Mouse (Mus musculus): ENCODE measurements around the gene Epx. TPM values are rescaled to one million over a fixed set of nuclear protein-coding genes. Genes with fewer than 3 reads are reported as not detected.

Gene Epx
- polyA plus RNA-seq, 1 experiment from 2014 or later: 0.07 TPM

DNA sequence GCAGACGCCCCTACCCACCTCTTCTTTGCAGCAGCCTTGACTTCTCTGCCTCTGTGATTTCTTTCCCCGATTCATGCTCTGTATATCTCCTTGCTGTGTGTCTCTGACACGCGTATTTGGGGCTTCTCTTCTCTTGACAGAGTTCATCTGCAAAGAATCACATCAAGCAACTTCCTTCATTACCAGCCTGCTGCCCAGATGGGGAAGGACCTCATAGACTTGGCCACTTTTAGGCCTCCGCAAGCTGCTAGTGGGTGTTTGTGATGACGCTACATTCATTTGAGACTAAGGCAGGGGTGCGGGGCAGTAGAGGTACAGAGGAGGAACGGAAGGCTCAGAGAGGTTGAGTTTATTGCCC is 21.8 kb downstream of the Epx start:
- no peaks in the 10 kb centered on the region for H3K27me3 ChIP-seq (ENCODE audit: control insufficient read depth, insufficient read depth, low read length)
- ATAC-seq (replicated peaks; ENCODE audit: low FRiP score): no peak

DNA sequence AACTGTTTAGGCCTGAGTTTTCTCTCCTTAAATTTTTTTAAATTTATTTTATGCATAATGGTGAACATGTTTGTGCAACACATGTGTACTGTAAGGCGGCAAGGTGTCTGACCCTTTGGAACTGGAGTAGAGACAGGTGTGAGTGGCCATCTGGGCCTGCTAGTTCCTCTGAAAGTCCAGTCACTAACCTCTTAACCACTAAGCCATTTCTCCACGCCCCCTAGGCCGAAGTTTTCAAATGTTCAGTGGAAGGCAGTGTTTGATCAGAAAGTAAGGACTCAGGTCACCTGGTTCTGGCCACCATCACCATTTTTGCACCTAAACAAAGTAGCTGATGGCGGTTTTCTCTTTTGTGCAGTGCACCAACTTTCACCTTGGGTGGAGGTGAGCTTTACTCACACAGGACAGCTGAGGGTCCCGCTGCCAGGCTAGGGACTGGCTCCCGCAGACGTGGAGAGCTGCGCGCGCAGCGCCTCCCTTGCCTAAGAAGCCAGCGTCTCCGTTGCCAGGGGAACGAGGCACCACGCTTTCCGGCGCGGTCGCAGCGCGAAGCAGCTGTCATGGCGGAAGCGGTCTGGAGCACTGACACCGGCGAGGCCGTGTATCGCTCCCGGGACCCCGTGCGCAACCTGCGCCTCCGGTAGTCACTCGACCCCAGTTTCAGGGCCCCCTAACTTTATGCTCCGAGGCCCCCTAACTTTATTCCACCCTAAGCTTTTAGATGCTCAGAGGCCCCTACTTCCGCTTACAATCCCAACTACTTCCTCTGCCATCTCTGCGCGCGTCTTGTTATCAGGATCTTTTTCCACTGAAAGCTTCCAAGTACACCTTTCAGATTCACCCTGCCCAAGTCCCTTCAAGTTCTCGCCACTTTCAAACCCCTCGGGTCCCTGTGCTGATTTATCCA is 22.4 kb downstream of the Epx start, which contains the start of gene Mks1:
Gene Mks1, plus strand, starts transcription at position 526 of the 907 bp plus-strand sequence.
- ATAC-seq (replicated peaks; ENCODE audit: low FRiP score) (peak; percentile 94), DNase-seq (ENCODE audit: low spot score) (peak; percentile 96)
- H3K4me3 ChIP-seq (ENCODE audit: low read depth, low read length): peak within 1 kb of the TSS; percentile 53
- H3K4me2 ChIP-seq (ENCODE audit: low read depth, low read length, severe bottlenecking): peak within 1 kb of the TSS; percentile 66
- H3K27ac ChIP-seq (ENCODE audit: low read depth, low read length): no peak within 1 kb of the TSS
- H3K27me3 ChIP-seq (ENCODE audit: control insufficient read depth, insufficient read depth, low read length): no peaks in the 10 kb centered on the region
- no peaks in the 10 kb centered on the region for H3K9me3 ChIP-seq (ENCODE audit: control insufficient read depth, low read length)
- no peaks in the 10 kb centered on the region for H3K36me3 ChIP-seq (ENCODE audit: control insufficient read depth, insufficient read depth, low read length)
- H3K4me1 ChIP-seq (replicated peaks; ENCODE audit: control insufficient read depth, insufficient read depth, low read length): no peaks in the 10 kb centered on the region
- 4% methylated on average over 40 of the region's 40 CpGs for WGBS
- H3K9ac ChIP-seq (ENCODE audit: low read length): peak within 1 kb of the TSS; percentile 62

More for the DNA sequence above, 21.8 kb downstream of the Epx start:
- 36% methylated on average over 8 of the region's 8 CpGs for WGBS
- Histone ChIP-seq H3K9ac (ENCODE audit: low read length) (peak overlapping the region; percentile 62), H3K4me3 (ENCODE audit: low read depth, low read length) (peak overlapping the region; percentile 53), H3K4me1 (replicated peaks; ENCODE audit: control insufficient read depth, insufficient read depth, low read length) (no peaks in the 10 kb centered on the region), H3K27ac (ENCODE audit: low read depth, low read length) (no peak overlapping the region), H3K36me3 (ENCODE audit: control insufficient read depth, insufficient read depth, low read length) (no peaks in the 10 kb centered on the region), H3K4me2 (ENCODE audit: low read depth, low read length, severe bottlenecking) (peak overlapping the region; percentile 66), H3K9me3 (ENCODE audit: control insufficient read depth, low read length) (no peaks in the 10 kb centered on the region)
- DNase-seq (ENCODE audit: low spot score): no peak

DNA sequence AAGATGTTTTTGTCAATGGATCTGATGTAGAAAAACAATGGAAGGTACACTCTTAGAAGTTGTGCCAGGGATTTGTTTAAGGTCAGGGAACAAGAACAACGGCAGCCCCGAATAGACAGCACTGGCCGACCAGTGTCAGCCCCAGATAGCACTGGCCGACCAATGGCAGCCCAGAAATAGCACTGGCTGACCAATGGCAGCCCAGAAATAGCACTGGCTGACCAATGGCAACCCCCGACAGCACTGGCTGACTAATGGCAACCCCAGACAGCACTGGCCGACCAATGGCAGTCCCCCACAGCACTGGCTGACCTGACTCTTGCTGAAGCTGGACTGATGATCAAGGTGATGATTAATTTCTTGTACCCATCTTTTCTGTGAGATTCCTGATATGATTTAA is 27.5 kb downstream of the Epx start:
- H3K4me2 ChIP-seq (ENCODE audit: low read depth, low read length, severe bottlenecking): no peak overlapping the region
- ATAC-seq (replicated peaks; ENCODE audit: low FRiP score): no peak
- no peaks in the 10 kb centered on the region for H3K36me3 ChIP-seq (ENCODE audit: control insufficient read depth, insufficient read depth, low read length)
- H3K27ac ChIP-seq (ENCODE audit: low read depth, low read length): no peak overlapping the region
- no peaks in the 10 kb centered on the region for H3K27me3 ChIP-seq (ENCODE audit: control insufficient read depth, insufficient read depth, low read length)
- DNase-seq (ENCODE audit: low spot score): no peak
- 84% methylated on average over 6 of the region's 6 CpGs for WGBS
- no peaks in the 10 kb centered on the region for H3K9me3 ChIP-seq (ENCODE audit: control insufficient read depth, low read length)
- H3K4me1 ChIP-seq (replicated peaks; ENCODE audit: control insufficient read depth, insufficient read depth, low read length): no peaks in the 10 kb centered on the region
- H3K4me3 ChIP-seq (ENCODE audit: low read depth, low read length): no peak overlapping the region
- H3K9ac ChIP-seq (ENCODE audit: low read length): no peak overlapping the region

DNA sequence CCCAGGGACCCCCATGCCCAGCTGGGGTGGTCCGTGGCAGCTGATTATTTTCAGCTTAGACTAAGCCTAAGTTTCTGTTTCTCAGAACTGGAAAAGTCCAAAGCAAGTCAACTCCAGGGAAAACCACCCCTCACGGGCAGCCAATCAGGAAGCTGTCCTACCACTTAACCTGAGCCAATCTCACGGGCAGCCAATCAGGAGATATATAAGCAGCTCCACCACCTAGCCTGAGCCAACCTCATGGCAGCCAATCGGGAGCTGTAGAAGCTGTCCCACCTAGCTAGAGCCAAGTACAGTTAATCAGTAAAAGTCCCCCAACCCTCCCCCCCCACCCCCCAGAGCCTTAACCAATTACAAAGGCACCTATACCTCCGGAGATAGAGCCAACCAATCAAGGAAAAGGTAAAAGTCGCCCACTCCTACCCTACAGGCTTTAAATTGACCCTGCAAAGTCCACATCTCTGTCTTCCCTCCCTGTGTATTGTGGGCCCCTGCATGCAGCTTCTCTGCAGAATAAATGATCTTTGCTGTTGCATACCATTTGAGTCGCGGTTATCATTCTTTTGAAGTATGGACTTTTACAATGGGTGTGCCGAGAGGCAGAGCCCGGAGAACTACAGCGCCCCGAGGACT is 28.3 kb downstream of the Epx start:
- no peaks in the 10 kb centered on the region for H3K27me3 ChIP-seq (ENCODE audit: control insufficient read depth, insufficient read depth, low read length)
- no peaks in the 10 kb centered on the region for H3K36me3 ChIP-seq (ENCODE audit: control insufficient read depth, insufficient read depth, low read length)
- no peak overlapping the region for H3K4me2 ChIP-seq (ENCODE audit: low read depth, low read length, severe bottlenecking)
- ATAC-seq (replicated peaks; ENCODE audit: low FRiP score) (no peak), DNase-seq (ENCODE audit: low spot score) (no peak)
- H3K9me3 ChIP-seq (ENCODE audit: control insufficient read depth, low read length): no peaks in the 10 kb centered on the region
- no peak overlapping the region for H3K4me3 ChIP-seq (ENCODE audit: low read depth, low read length)
- H3K4me1 ChIP-seq (replicated peaks; ENCODE audit: control insufficient read depth, insufficient read depth, low read length): no peaks in the 10 kb centered on the region
- WGBS: 87% methylated on average over 12 of the region's 12 CpGs
- H3K9ac ChIP-seq (ENCODE audit: low read length): no peak overlapping the region
- no peak overlapping the region for H3K27ac ChIP-seq (ENCODE audit: low read depth, low read length)

DNA sequence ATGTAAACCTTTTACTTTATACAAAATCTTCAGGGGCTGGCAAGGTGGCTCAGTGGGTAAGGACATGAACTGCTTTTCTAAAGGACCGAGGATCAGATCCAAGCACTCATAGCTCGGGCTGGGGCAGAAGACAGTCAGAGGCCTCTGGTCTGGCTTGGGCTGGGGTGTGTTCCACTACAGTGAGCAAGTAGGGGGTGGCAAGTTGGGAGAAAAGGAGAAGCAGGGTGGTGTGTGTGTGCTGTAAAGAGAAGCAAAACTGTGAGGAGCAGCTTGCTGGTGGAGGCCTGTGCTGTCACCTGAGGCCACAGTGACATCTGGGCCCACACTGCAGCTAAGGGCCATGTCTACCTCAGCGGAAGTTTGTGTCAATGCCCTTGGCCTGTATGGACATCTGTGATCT is 33.9 kb downstream of the Epx start:
- WGBS: 85% methylated on average over 3 of the region's 3 CpGs
- DNase-seq (ENCODE audit: low spot score) (peak; percentile 41), ATAC-seq (replicated peaks; ENCODE audit: low FRiP score) (no peak)
- H3K4me3 ChIP-seq (ENCODE audit: low read depth, low read length): no peak overlapping the region
- no peaks in the 10 kb centered on the region for H3K4me1 ChIP-seq (replicated peaks; ENCODE audit: control insufficient read depth, insufficient read depth, low read length)
- no peaks in the 10 kb centered on the region for H3K27me3 ChIP-seq (ENCODE audit: control insufficient read depth, insufficient read depth, low read length)
- no peaks in the 10 kb centered on the region for H3K36me3 ChIP-seq (ENCODE audit: control insufficient read depth, insufficient read depth, low read length)
- H3K27ac ChIP-seq (ENCODE audit: low read depth, low read length): no peak overlapping the region
- no peak overlapping the region for H3K4me2 ChIP-seq (ENCODE audit: low read depth, low read length, severe bottlenecking)
- no peak overlapping the region for H3K9ac ChIP-seq (ENCODE audit: low read length)
- H3K9me3 ChIP-seq (ENCODE audit: control insufficient read depth, low read length): no peaks in the 10 kb centered on the region

DNA sequence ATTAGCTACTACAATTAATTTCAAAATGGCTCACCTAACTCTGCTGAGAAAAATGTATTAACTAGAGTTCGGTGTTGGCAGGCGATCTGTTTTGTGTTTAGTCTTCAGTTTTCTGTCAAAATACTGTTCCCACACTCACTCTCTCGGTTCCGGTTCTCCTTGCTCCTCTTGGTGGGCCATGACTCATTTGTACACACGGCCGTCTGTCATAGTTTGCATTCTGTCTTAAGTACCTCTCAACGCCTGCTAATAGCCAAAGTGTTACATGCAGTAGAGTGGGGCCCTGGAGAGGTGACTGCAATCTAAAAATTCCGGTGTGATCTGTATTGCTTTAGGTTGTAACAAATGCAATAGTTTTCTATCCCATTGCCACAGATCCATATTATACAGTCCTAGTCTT is 34.7 kb downstream of the Epx start:
- H3K36me3 ChIP-seq (ENCODE audit: control insufficient read depth, insufficient read depth, low read length): no peaks in the 10 kb centered on the region
- no peaks in the 10 kb centered on the region for H3K27me3 ChIP-seq (ENCODE audit: control insufficient read depth, insufficient read depth, low read length)
- no peak overlapping the region for H3K9ac ChIP-seq (ENCODE audit: low read length)
- H3K27ac ChIP-seq (ENCODE audit: low read depth, low read length): no peak overlapping the region
- no peaks in the 10 kb centered on the region for H3K4me1 ChIP-seq (replicated peaks; ENCODE audit: control insufficient read depth, insufficient read depth, low read length)
- 85% methylated on average over 8 of the region's 8 CpGs for whole genome bisulfite sequencing
- H3K4me3 ChIP-seq (ENCODE audit: low read depth, low read length): no peak overlapping the region
- DNase-seq (ENCODE audit: low spot score) (no peak), ATAC-seq (replicated peaks; ENCODE audit: low FRiP score) (no peak)
- H3K9me3 ChIP-seq (ENCODE audit: control insufficient read depth, low read length): no peaks in the 10 kb centered on the region
- H3K4me2 ChIP-seq (ENCODE audit: low read depth, low read length, severe bottlenecking): no peak overlapping the region

DNA sequence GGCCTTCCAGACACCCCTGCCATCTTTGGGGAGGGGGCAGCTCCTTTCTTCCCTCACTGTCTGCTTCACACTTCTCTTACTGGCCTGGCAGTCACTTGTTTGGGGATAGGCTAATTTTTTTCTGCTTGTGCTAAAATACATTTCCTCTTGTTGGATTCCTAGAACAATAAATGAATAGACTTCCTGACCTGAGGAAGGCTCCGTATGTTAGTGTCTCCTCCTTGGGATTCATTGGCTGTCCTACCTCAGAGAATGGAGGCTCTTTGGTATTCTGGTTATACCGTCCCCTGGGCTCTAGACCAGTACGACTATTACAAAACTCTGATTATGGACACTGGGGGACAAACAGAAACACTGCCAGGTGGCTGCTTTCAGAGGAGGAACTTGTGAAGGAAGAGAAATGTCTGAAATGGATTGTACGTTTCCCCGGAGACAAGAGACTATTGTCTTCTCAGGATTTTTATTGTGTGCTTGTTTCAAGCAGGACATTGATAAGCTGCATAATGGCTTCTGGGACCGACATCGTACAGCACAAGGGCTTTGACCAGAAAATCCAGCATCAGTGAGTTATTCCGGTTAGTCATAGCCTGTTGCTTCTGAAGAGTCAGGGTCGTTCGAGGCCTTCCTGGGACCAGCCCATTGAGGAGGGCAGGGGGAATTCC is 47.0 kb downstream of the Epx start, which contains the start of gene Lpo:
Gene Lpo, minus strand, starts transcription at position 51 of the 662 bp plus-strand sequence.
- DNase-seq (ENCODE audit: low spot score): no peak
- H3K9ac ChIP-seq (ENCODE audit: low read length): no peak within 1 kb of the TSS
- no peak within 1 kb of the TSS for H3K27ac ChIP-seq (ENCODE audit: low read depth, low read length)
- H3K4me3 ChIP-seq (ENCODE audit: low read depth, low read length): no peak within 1 kb of the TSS
- no peaks in the 10 kb centered on the region for H3K4me1 ChIP-seq (replicated peaks; ENCODE audit: control insufficient read depth, insufficient read depth, low read length)
- H3K4me2 ChIP-seq (ENCODE audit: low read depth, low read length, severe bottlenecking): no peak within 1 kb of the TSS
- no peaks in the 10 kb centered on the region for H3K36me3 ChIP-seq (ENCODE audit: control insufficient read depth, insufficient read depth, low read length)
- H3K27me3 ChIP-seq (ENCODE audit: control insufficient read depth, insufficient read depth, low read length): no peaks in the 10 kb centered on the region
- ATAC-seq (replicated peaks; ENCODE audit: low FRiP score): no peak
- 51% methylated on average over 10 of the region's 10 CpGs for WGBS
- no peaks in the 10 kb centered on the region for H3K9me3 ChIP-seq (ENCODE audit: control insufficient read depth, low read length)

DNA sequence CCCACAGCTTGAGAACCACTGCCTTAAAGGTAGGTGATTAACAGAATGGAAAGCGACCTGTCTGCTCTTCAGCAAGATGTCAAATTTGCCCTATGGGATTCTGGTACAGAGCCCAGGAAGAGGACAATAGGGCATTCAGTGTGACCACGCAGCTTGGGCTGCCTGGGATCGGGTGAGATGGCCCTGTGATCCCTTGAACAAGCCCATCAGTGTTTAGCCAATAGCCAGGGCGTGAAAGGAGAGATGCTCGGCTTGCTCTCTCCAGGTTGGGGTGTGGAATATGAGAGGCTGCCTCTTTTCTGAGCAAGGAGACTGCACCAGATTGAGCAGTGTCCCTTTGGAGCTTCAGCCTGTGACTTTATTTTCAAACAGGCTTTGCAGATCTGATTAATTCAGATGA is 53.8 kb downstream of the Epx start:
- Histone ChIP-seq H3K36me3 (ENCODE audit: control insufficient read depth, insufficient read depth, low read length) (no peaks in the 10 kb centered on the region), H3K4me1 (replicated peaks; ENCODE audit: control insufficient read depth, insufficient read depth, low read length) (peaks cover 3% of the 10 kb centered on the region; the same call in 1 of the 2 replicates), H3K9me3 (ENCODE audit: control insufficient read depth, low read length) (no peaks in the 10 kb centered on the region), H3K4me3 (ENCODE audit: low read depth, low read length) (no peak overlapping the region), H3K27me3 (ENCODE audit: control insufficient read depth, insufficient read depth, low read length) (no peaks in the 10 kb centered on the region; the same call in 1 of the 2 replicates), H3K4me2 (ENCODE audit: low read depth, low read length, severe bottlenecking) (no peak overlapping the region), H3K27ac (ENCODE audit: low read depth, low read length) (no peak overlapping the region), H3K9ac (ENCODE audit: low read length) (no peak overlapping the region)
- ATAC-seq (replicated peaks; ENCODE audit: low FRiP score) (no peak), DNase-seq (ENCODE audit: low spot score) (no peak)
- 38% methylated on average over 5 of the region's 5 CpGs for WGBS

All from forebrain, embryonic 11.5 days (tissue).